ENCODE assay signal across 10 mouse cellular contexts in the genomic region with DNA sequence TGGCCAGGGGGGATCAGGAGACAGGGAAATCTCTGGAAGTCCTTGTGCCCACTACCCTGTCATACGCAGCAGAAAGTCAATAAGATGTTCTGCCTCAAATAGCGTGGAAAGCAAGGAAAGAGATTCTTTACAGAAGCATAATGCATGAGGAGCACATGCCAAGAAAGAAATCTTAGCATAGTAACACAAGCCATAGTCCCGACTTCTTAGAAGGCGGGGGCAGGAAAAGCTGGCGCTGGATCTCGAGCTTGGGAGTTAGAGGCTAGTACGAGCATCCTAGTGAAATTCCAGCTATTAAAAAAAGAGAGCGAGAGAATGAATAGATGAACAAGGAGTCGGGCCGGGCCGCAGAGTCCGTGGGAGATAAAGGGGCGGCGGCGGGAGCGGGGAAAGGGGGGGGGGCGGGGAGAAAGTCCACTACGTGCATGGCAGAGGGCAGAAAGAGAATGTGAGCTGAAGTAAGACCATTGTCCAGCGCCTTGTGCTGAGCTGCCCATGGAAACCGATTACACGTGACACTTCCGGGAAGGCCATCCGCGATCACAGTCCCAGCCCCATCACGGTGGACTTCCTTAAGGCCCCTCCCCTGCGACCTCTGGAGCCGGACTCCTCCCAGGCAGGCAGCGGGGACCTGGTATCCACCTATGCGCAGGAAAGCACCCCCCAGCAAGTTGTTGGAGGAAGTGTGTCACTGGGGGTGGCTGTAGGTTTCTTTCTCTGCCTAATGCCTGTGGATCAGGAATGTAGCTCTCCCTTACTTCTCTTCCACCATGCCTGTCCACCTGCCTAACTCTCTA. TPM values are rescaled to one million over a fixed set of nuclear protein-coding genes. Genes with fewer than 3 reads are reported as not detected.
DNase-seq lines count a peak whose midpoint lies in the region; ATAC-seq and TF ChIP-seq lines count a peak whose summit lies in the region.
"Had no signal": no experiment of that assay in that cellular context is flagged by ENCODE, and none has a peak within 500 bp of the region (broad histone marks: within the 10 kb centered on the region; RNA-seq: fewer than 3 reads in every experiment).

No protein-coding gene starts in this region.

- peak overlapping the region; percentile 43 for H3K9ac ChIP-seq in forebrain, embryonic 15.5 days (replicated peaks)
- peak overlapping the region; percentile 49 for H3K9ac ChIP-seq in hindbrain, embryonic 14.5 days
- H3K9ac ChIP-seq in limb, embryonic 14.5 days (ENCODE audit: low read depth, low read length, severe bottlenecking): peak overlapping the region; percentile 57
- peak overlapping the region; percentile 64 for H3K9ac ChIP-seq in midbrain, embryonic 11.5 days (ENCODE audit: low read length)

- H3K9me3 ChIP-seq in forebrain, embryonic 15.5 days: no peaks in the 10 kb centered on the region
- no peaks in the 10 kb centered on the region for H3K9me3 ChIP-seq in hindbrain, embryonic 14.5 days (ENCODE audit: control insufficient read depth, low read length)
- H3K9me3 ChIP-seq in limb, embryonic 14.5 days (ENCODE audit: control insufficient read depth, low read length): no peaks in the 10 kb centered on the region
- no peaks in the 10 kb centered on the region for H3K9me3 ChIP-seq in midbrain, embryonic 11.5 days (ENCODE audit: control insufficient read depth, low read length)

- DNase-seq in cerebellum, adult 9-11 months: peak; percentile 44
- peak; percentile 72 for DNase-seq in adrenal gland, adult 2 months
- DNase-seq in hindbrain, embryonic 14.5 days (ENCODE audit: low spot score): peak; percentile 43
- no peak for DNase-seq in limb, embryonic 14.5 days (ENCODE audit: low spot score)
- DNase-seq in midbrain, embryonic 11.5 days (ENCODE audit: low spot score, missing footprints): peak; percentile 88
- peak; percentile 84 for DNase-seq in yolk sac, embryonic 10.5 days (ENCODE audit: low spot score)

- TF ChIP-seq POLR2A in limb, embryonic 14.5 days (IDR thresholded peaks at IDR 0.05; ENCODE audit: borderline replicate concordance, extremely low read depth, insufficient read depth, insufficient read length): no peak

- no peak overlapping the region for H3K27ac ChIP-seq in forebrain, embryonic 15.5 days (replicated peaks)
- no peak overlapping the region for H3K27ac ChIP-seq in hindbrain, embryonic 14.5 days
- no peak overlapping the region for H3K27ac ChIP-seq in limb, embryonic 14.5 days (replicated peaks; ENCODE audit: low read depth, low read length)
- no peak overlapping the region for H3K27ac ChIP-seq in midbrain, embryonic 11.5 days (ENCODE audit: low read depth, low read length)

- no peaks in the 10 kb centered on the region for H3K27me3 ChIP-seq in forebrain, embryonic 15.5 days
- H3K27me3 ChIP-seq in hindbrain, embryonic 14.5 days (ENCODE audit: control insufficient read depth, insufficient read depth, low read length): no peaks in the 10 kb centered on the region
- H3K27me3 ChIP-seq in limb, embryonic 14.5 days (ENCODE audit: control insufficient read depth, insufficient read depth, low read length): no peaks in the 10 kb centered on the region
- H3K27me3 ChIP-seq in midbrain, embryonic 11.5 days (ENCODE audit: control insufficient read depth, insufficient read depth, low read length): no peaks in the 10 kb centered on the region

- H3K4me2 ChIP-seq in forebrain, embryonic 15.5 days (replicated peaks): peak overlapping the region; percentile 70
- peak overlapping the region; percentile 60 for H3K4me2 ChIP-seq in hindbrain, embryonic 14.5 days (replicated peaks)
- peak overlapping the region; percentile 63 for H3K4me2 ChIP-seq in limb, embryonic 14.5 days (replicated peaks; ENCODE audit: low read depth, low read length, severe bottlenecking)
- peak overlapping the region; percentile 51 for H3K4me2 ChIP-seq in midbrain, embryonic 11.5 days

- WGBS in forebrain, embryonic 15.5 days: 8% methylated on average over 28 of the region's 29 CpGs
- 6% methylated on average over 28 of the region's 29 CpGs for WGBS in hindbrain, embryonic 14.5 days
- 15% methylated on average over 27 of the region's 29 CpGs for WGBS in limb, embryonic 14.5 days
- 10% methylated on average over 28 of the region's 29 CpGs for WGBS in midbrain, embryonic 11.5 days

- ATAC-seq in cerebellum, adult (ENCODE audit: insufficient number of reproducible peaks, low FRiP score, low TSS enrichment): no peak
- ATAC-seq in forebrain, embryonic 15.5 days (replicated peaks): no peak
- no peak for ATAC-seq in hindbrain, embryonic 14.5 days (ENCODE audit: low FRiP score)
- peak; percentile 62; the same call in 1 of the 2 replicates for ATAC-seq in limb, embryonic 14.5 days (ENCODE audit: low FRiP score, low read depth)
- peak; percentile 72; the same call in 1 of the 2 replicates for ATAC-seq in midbrain, embryonic 11.5 days (ENCODE audit: low FRiP score)

- H3K4me3 ChIP-seq in forebrain, embryonic 15.5 days: peak overlapping the region; percentile 35
- peak overlapping the region; percentile 24 for H3K4me3 ChIP-seq in hindbrain, embryonic 14.5 days (replicated peaks; ENCODE audit: low read length)
- peak overlapping the region; percentile 35 for H3K4me3 ChIP-seq in limb, embryonic 14.5 days (replicated peaks; ENCODE audit: low read length)
- H3K4me3 ChIP-seq in midbrain, embryonic 11.5 days (ENCODE audit: low read depth, low read length): peak overlapping the region; percentile 26

- H3K4me1 ChIP-seq in forebrain, embryonic 15.5 days: peaks cover 10% of the 10 kb centered on the region
- 0 out of 2 replicates have a peak, but pooled peaks cover 3% of the 10 kb centered on the region for H3K4me1 ChIP-seq in hindbrain, embryonic 14.5 days (replicated peaks; ENCODE audit: control insufficient read depth, insufficient read depth, low read length)
- H3K4me1 ChIP-seq in limb, embryonic 14.5 days (ENCODE audit: control insufficient read depth, insufficient read depth, low read length): peaks cover 11% of the 10 kb centered on the region
- peaks cover 6% of the 10 kb centered on the region for H3K4me1 ChIP-seq in midbrain, embryonic 11.5 days (ENCODE audit: control insufficient read depth, insufficient read depth, low read length)

- H3K36me3 ChIP-seq in forebrain, embryonic 15.5 days: no peaks in the 10 kb centered on the region
- no peaks in the 10 kb centered on the region for H3K36me3 ChIP-seq in hindbrain, embryonic 14.5 days (replicated peaks; ENCODE audit: control insufficient read depth, insufficient read depth)
- no peaks in the 10 kb centered on the region for H3K36me3 ChIP-seq in limb, embryonic 14.5 days (ENCODE audit: control insufficient read depth, insufficient read depth, low read length)
- H3K36me3 ChIP-seq in midbrain, embryonic 11.5 days (ENCODE audit: control insufficient read depth, insufficient read depth, low read length): no peaks in the 10 kb centered on the region

RNA-seq across cellular contexts. Expression of gene Cdc42, which starts 12.6 kb away (rescaled TPM):
- 100 to 1,000 TPM; 419 to 486 TPM for total RNA-seq in adrenal gland, adult 2 months (2021)
- polyA plus RNA-seq in adrenal gland, adult 2 months (2012; rRNA removed): 23.1 and 24.7 TPM in 2 replicates
- polyA plus RNA-seq in forebrain, embryonic 15.5 days (2015; fragmentation: Nextera tagmentation; extraction: Ambion mirVana): 799 and 841 TPM in 2 replicates
- polyA plus RNA-seq in hindbrain, embryonic 14.5 days (2014; fragmentation: Nextera tagmentation; extraction: Ambion mirVana): 1,007 and 1,073 TPM in 2 replicates
- polyA plus RNA-seq in limb, embryonic 14.5 days (2012; rRNA removed): 300 and 342 TPM in 2 replicates
- 720 and 741 TPM in 2 replicates for polyA plus RNA-seq in limb, embryonic 14.5 days (2014; fragmentation: Nextera tagmentation; extraction: Ambion mirVana)
- polyA plus RNA-seq in midbrain, embryonic 11.5 days (2014; fragmentation: Nextera tagmentation; extraction: Ambion mirVana): 710 and 751 TPM in 2 replicates

RNA-seq across cellular contexts. Expression of gene Cela3a, which starts 39.4 kb away (rescaled TPM):
- total RNA-seq in adrenal gland, adult 2 months (2021): not detected
- not detected in 2 replicates for polyA plus RNA-seq in adrenal gland, adult 2 months (2012; rRNA removed)
- polyA plus RNA-seq in forebrain, embryonic 15.5 days (2015; fragmentation: Nextera tagmentation; extraction: Ambion mirVana): not detected in 2 replicates
- polyA plus RNA-seq in hindbrain, embryonic 14.5 days (2014; fragmentation: Nextera tagmentation; extraction: Ambion mirVana): not detected in 2 replicates
- not detected in 2 replicates for polyA plus RNA-seq in limb, embryonic 14.5 days (2012; rRNA removed)
- polyA plus RNA-seq in limb, embryonic 14.5 days (2014; fragmentation: Nextera tagmentation; extraction: Ambion mirVana): not detected in 2 replicates
- not detected in 2 replicates for polyA plus RNA-seq in midbrain, embryonic 11.5 days (2014; fragmentation: Nextera tagmentation; extraction: Ambion mirVana)
- polyA plus RNA-seq: C2C12; gonadal fat pad, adult 2 months had no signal

Comparison
In these comparisons a context has a peak if more than half of its experiments do, and no peak if none do; other contexts are left out.
1. ATAC-seq: peak in limb, embryonic 14.5 days (single experiment) and midbrain, embryonic 11.5 days (single experiment); none in cerebellum, adult (single experiment), forebrain, embryonic 15.5 days (single experiment) and hindbrain, embryonic 14.5 days (single experiment).
2. RNA of gene Cdc42, which starts 12.6 kb away (polyA plus RNA-seq): 1,007 to 1,073 TPM in hindbrain, embryonic 14.5 days, 799 to 841 TPM in forebrain, embryonic 15.5 days, 300 to 741 TPM in limb, embryonic 14.5 days and 710 to 751 TPM in midbrain, embryonic 11.5 days; 23.1 to 24.7 TPM in adrenal gland, adult 2 months; every median in the first group is over 10 times any median in the second.
3. Peak in every context shown above with its lines, with median percentiles within 50 percentile points of each other: H3K4me2 ChIP-seq, H3K4me3 ChIP-seq and H3K9ac ChIP-seq.